Mouse (Mus musculus) liver, embryonic 11.5 days (tissue): ENCODE results near the gene Smtnl2. TPM values are rescaled to one million over a fixed set of nuclear protein-coding genes. Genes with fewer than 3 reads are reported as not detected.

Source experiments
- ATAC-seq: fragments of 200-750 bp; cut with Nextera tagmentation; replicated peaks from 2 replicates; pipeline ENCODE4 v1.8.0; 2017; ENCODE audit warnings: moderate number of reproducible peaks, mild to moderate bottlenecking, moderate TSS enrichment, moderate library complexity; ENCODE audit not compliant: low FRiP score
- DNase-seq: peaks from one replicate; pipeline ENCODE4 v3.0.0-alpha.2; 2017; ENCODE audit warnings: low spot score
- H3K27ac ChIP-seq: fragments of 300-500 bp; sonication (generic); 2 replicates; pipeline ENCODE4 v1.5.1; 2014; ENCODE audit warnings: mild to moderate bottlenecking, low read depth, low read length, control low read depth
- H3K27me3 ChIP-seq: fragments of 300-500 bp; sonication (generic); replicated peaks from 2 replicates; pipeline ENCODE4 v1.6.1; 2014; ENCODE audit warnings: low read length, mixed read lengths; ENCODE audit not compliant: control insufficient read depth, insufficient read depth
- H3K36me3 ChIP-seq: fragments of 300-500 bp; sonication (generic); 2 replicates; pipeline ENCODE4 v1.6.1; 2014; ENCODE audit warnings: mild to moderate bottlenecking, low read length, moderate library complexity, mixed read lengths; ENCODE audit not compliant: control insufficient read depth, insufficient read depth
- H3K4me1 ChIP-seq: fragments of 300-500 bp; sonication (generic); replicated peaks from 2 replicates; pipeline ENCODE4 v1.6.1; 2014; ENCODE audit warnings: low read length, mixed read lengths; ENCODE audit not compliant: control insufficient read depth, insufficient read depth
- H3K4me2 ChIP-seq: fragments of 300-500 bp; sonication (generic); 2 replicates; pipeline ENCODE4 v1.6.1; 2014; ENCODE audit warnings: mild to moderate bottlenecking, control low read depth, moderate library complexity
- H3K4me3 ChIP-seq: fragments of 300-500 bp; sonication (generic); 2 replicates; pipeline ENCODE4 v1.5.1; 2014; ENCODE audit warnings: low read depth, low read length, control low read depth
- H3K9ac ChIP-seq: fragments of 300-500 bp; sonication (generic); 2 replicates; pipeline ENCODE4 v1.6.1; 2014; ENCODE audit warnings: low read depth, low read length, control low read depth
- H3K9me3 ChIP-seq: fragments of 300-500 bp; sonication (generic); 2 replicates; pipeline ENCODE4 v1.6.1; 2016; ENCODE audit warnings: low read length, inconsistent platforms, mixed read lengths; ENCODE audit not compliant: control insufficient read depth
- WGBS: fragments of 180-500 bp; shearing (Covaris S2); extraction: QIAGEN DNeasy Blood & Tissue Kit; methylation state at CpG from one replicate; pipeline ENCODE4 v1.1.7; 2014; 5-methylcytosine and 5-hydroxymethylcytosine counted together
- polyA plus RNA-seq: library from polyadenylated mRNA; unstranded; fragments of >200 nt; fragmentation: Nextera tagmentation; extraction: Ambion mirVana; gene quantifications from 2 replicates; pipeline ENCODE4 v1.2.1, GENCODE M21; 2014

Gene Smtnl2
- polyA plus RNA-seq, 1 experiment from 2014 or later = 24.8 TPM

- Histone ChIP-seq H3K36me3 (no peaks in the 10 kb centered on the region), H3K4me3 (peak overlapping the region; percentile 80), H3K9me3 (no peaks in the 10 kb centered on the region), H3K9ac (no peak overlapping the region), H3K27me3 (peaks cover 8% of the 10 kb centered on the region; the same call in 1 of the 2 replicates), H3K27ac (no peak overlapping the region), H3K4me2 (peak overlapping the region; percentile 98), H3K4me1 (peaks cover 40% of the 10 kb centered on the region)
- ATAC-seq (no peak), DNase-seq (no peak)
- WGBS = 76% methylated on average over 12 of the region's 12 CpGs
These were observed 1.7 kb downstream of the Smtnl2 start for GRCm38 (mm10) chr11:72409649-72410385.

DNA sequence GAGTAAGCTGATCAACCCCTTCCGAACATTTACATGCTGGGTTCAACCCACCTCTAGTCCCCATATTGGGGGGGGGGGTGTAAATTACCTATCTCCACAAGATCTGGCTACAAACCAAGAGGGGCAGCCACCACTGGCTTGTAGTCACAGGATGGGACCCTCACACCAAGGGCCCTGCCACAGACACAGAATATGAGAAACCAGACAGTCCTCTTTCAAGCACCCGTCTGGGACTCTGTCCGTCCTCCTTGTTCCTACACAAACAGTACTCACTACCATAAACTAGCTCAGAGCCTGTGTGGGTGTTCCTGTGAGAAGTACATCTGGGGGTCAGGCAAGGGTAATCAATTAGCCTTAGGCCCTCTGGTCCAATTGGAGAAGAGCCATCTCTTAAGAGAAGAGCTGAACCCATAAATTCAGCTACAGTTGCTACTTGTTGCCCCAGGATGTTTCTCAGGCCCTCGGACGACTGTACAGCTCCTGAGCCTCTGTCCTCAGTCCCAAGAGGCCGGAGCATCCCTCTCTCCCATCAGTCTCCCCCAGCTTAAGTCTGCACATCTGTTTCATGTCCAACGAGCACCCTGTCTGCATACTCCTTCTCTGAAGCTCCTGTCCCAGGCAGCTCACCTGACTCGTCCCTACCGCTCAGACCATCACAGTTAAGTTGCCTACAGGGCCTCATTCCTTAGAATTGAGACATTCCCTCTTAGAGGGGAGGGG is 2.9 kb downstream of the Smtnl2 start:
- Histone ChIP-seq H3K27ac (no peak overlapping the region), H3K4me3 (0 out of 2 replicates have a peak overlapping the region, but pooled peaks have one; percentile 16), H3K9ac (no peak overlapping the region), H3K4me2 (peak overlapping the region; percentile 98), H3K36me3 (no peaks in the 10 kb centered on the region), H3K4me1 (peaks cover 33% of the 10 kb centered on the region), H3K27me3 (peaks cover 2% of the 10 kb centered on the region; the same call in 1 of the 2 replicates), H3K9me3 (no peaks in the 10 kb centered on the region)
- ATAC-seq (no peak), DNase-seq (no peak)
- 58% methylated on average over 9 of the region's 9 CpGs for WGBS

- Histone ChIP-seq H3K9me3 (no peaks in the 10 kb centered on the region), H3K27ac (0 out of 2 replicates have a peak overlapping the region, but pooled peaks have one; percentile 16), H3K4me3 (0 out of 2 replicates have a peak overlapping the region, but pooled peaks have one; percentile 2), H3K36me3 (no peaks in the 10 kb centered on the region), H3K4me1 (peaks cover 31% of the 10 kb centered on the region), H3K9ac (no peak overlapping the region), H3K4me2 (peak overlapping the region; percentile 98), H3K27me3 (peaks cover 2% of the 10 kb centered on the region; the same call in 1 of the 2 replicates)
- no peak for DNase-seq
- peak; percentile 26; the same call in 1 of the 2 replicates for ATAC-seq
- WGBS = 10% methylated on average over 7 of the region's 7 CpGs
These were observed 3.9 kb downstream of the Smtnl2 start for GRCm38 (mm10) chr11:72407574-72407973.

DNA sequence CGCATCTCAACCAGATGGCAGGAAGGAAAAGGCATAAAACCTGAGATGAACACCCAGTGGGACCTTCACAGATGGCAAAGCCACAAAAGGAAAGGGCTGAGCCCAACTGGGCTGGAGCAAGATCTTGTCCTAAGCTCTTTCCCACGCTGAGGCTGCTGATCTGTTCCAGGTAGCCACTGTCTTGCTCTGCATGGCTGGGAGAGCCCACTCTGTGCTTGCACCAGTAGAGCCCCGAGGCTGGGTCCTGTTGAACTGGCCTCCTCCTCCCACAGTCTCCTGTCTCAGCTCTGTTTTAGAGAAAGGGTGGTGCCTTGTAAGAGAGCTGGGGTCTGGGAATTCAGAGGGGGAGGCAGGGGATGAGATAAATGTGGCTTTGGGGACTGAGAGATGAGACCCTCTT is 4.4 kb downstream of the Smtnl2 start:
- Histone ChIP-seq H3K9me3 (no peaks in the 10 kb centered on the region), H3K27ac (0 out of 2 replicates have a peak overlapping the region, but pooled peaks have one; percentile 16), H3K36me3 (no peaks in the 10 kb centered on the region), H3K9ac (no peak overlapping the region), H3K27me3 (peaks cover 2% of the 10 kb centered on the region; the same call in 1 of the 2 replicates), H3K4me3 (no peak overlapping the region), H3K4me1 (peaks cover 30% of the 10 kb centered on the region), H3K4me2 (peak overlapping the region; percentile 98)
- DNase-seq (no peak), ATAC-seq (no peak)
- WGBS = 18% methylated on average over 3 of the region's 3 CpGs

DNA sequence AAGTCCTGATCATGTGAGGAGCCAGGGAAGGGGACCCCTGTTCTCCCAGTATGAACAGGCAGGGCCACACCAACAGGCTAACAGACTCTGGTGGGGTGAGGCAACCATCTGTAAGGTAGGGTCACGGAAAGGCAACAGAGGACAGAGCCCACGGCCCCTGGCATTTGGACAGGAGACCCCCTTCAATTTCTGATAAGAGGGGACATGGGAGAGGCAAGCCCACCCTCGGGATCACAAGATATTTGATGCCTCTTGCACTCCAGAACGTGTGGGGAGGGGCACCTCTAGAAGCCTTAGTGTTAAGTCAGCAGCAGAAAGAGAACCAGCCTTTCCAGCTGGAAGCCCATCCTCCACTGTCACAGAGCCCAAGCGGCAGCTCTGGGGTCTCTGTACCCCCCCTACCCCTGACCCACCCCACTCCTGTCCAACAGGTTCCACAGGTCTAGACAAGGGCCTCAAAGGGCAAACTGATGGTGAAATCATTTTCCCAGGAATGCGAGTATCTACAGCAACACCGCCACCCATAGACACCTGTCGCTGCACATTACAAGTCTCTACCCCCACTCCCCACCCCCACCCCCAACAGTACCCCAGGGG is 5.3 kb downstream of the Smtnl2 start:
- Histone ChIP-seq H3K9me3 (no peaks in the 10 kb centered on the region), H3K36me3 (no peaks in the 10 kb centered on the region), H3K4me1 (peaks cover 26% of the 10 kb centered on the region), H3K27ac (peak overlapping the region; percentile 26; the same call in 1 of the 2 replicates), H3K9ac (no peak overlapping the region), H3K4me2 (no peak overlapping the region), H3K4me3 (no peak overlapping the region), H3K27me3 (peaks cover 2% of the 10 kb centered on the region; the same call in 1 of the 2 replicates)
- 52% methylated on average over 8 of the region's 8 CpGs for WGBS
- DNase-seq = no peak
- no peak for ATAC-seq

DNA sequence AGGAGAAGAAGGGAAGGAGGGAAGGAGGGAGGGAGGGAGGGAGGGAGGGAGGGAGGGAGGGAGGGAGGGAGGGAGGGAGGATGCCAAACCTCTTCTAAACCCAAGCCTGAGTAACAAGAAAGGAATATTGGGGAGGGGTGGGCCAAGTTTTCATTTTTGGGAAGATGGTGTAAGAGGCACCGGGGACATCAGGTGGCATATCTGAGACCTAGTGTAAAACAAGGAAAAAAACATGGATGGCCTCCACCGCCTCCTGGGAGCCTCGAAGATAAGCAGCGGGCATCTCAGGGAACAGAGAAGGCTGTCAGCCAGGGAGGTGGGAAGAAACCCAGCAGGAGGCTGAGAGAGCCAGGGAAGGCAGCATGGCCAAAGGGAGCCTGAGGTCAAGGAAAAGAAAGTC is 6.0 kb downstream of the Smtnl2 start:
- Histone ChIP-seq H3K9ac (no peak overlapping the region), H3K36me3 (no peaks in the 10 kb centered on the region), H3K4me3 (no peak overlapping the region), H3K27me3 (peaks cover under 1% of the 10 kb centered on the region; the same call in 1 of the 2 replicates), H3K9me3 (no peaks in the 10 kb centered on the region), H3K4me1 (peaks cover 24% of the 10 kb centered on the region), H3K27ac (no peak overlapping the region), H3K4me2 (no peak overlapping the region)
- WGBS = 47% methylated on average over 4 of the region's 4 CpGs
- no peak for ATAC-seq
- no peak for DNase-seq

DNA sequence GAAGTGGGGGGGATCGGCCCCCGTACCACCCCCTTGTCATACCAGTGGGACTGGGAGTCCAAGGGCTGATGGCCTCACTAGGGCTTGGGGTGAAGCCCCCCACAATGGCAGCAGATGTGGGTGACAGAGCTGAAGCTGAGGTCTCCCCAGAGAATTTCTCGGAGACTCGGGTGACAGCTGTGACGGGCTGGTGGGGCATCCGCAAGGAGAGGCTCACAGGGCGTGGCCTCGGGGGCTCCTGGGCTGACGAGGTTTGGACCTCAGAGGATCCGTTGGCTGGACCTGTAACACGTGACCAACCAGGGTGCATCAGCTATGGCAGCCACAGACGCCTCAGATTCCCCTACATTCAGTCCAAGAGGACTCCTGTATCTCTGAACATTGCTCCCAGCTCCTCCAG is 8.5 kb downstream of the Smtnl2 start:
- H3K27ac ChIP-seq = no peak overlapping the region
- peaks cover 4% of the 10 kb centered on the region; the same call in 1 of the 2 replicates for H3K36me3 ChIP-seq
- H3K9me3 ChIP-seq = no peaks in the 10 kb centered on the region
- no peak overlapping the region for H3K4me3 ChIP-seq
- peaks cover 17% of the 10 kb centered on the region for H3K4me1 ChIP-seq
- WGBS = 86% methylated on average over 12 of the region's 12 CpGs
- no peak overlapping the region for H3K9ac ChIP-seq
- ATAC-seq (no peak), DNase-seq (no peak)
- H3K4me2 ChIP-seq = no peak overlapping the region
- H3K27me3 ChIP-seq = no peaks in the 10 kb centered on the region

DNA sequence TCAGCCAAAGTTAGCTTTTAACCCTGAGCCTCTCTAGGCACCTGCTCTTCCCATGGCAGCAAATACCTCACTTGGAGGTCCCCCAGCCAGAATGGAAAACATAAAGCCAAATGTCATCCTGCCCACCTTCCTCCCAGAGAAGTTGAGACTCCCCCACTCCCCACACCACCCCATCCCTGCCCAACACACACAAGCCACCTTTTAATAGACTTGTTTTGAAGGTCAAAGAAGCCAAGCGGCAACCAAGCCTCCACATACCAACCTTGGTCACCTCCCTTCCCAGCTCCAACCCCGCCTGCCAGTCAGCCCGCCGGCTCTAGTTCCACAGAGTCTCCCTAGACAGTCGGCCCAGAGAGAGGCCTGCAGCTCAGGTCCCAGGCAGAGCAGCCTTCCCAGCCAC is 9.5 kb downstream of the Smtnl2 start:
- Histone ChIP-seq H3K27ac (no peak overlapping the region), H3K4me2 (no peak overlapping the region), H3K4me3 (no peak overlapping the region), H3K9me3 (no peaks in the 10 kb centered on the region), H3K36me3 (peaks cover 4% of the 10 kb centered on the region; the same call in 1 of the 2 replicates), H3K9ac (no peak overlapping the region), H3K4me1 (peaks cover 9% of the 10 kb centered on the region; the same call in 1 of the 2 replicates), H3K27me3 (no peaks in the 10 kb centered on the region)
- no peak for DNase-seq
- WGBS = 69% methylated on average over 5 of the region's 5 CpGs
- no peak for ATAC-seq
